Mouse (Mus musculus) olfactory bulb, adult 2 months (tissue): ENCODE results near the gene Mat1a.

Experiments used
- CTCF ChIP-seq: fragments of 200-500 bp; IDR thresholded peaks from 2 replicates; pipeline ENCODE4 v1.5.1; 2012; ENCODE audit warnings: low read depth, mild to moderate bottlenecking, low read length, moderate library complexity; ENCODE audit not compliant: insufficient read depth
- POLR2A ChIP-seq: fragments of 200-500 bp; IDR thresholded peaks from 2 replicates; pipeline ENCODE4 v1.6.1; 2012; ENCODE audit warnings: mild to moderate bottlenecking, low read depth, low read length, moderate library complexity; ENCODE audit not compliant: insufficient read depth

DNA sequence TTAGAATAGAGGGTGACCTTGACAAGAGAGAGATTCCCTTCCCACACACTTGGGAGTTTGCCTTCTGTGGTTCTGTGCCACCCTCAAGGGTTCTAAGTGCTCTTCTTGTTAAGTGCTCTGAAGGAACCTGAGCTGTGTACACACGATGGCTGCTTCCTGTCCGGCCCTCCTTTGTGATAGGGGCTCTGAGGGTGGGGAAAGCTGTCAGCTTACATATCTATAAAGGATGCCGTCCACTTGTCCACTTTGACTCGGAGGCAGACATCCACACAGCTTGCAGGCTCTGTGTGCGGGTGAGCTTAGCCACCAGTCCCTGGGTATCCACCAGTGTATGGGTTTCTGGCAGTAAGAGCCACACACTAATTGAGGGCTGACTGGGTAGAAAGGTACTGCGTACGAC lies 26.7 kb downstream of the Mat1a start, which contains the start of gene Sftpa1:
- no peak for TF ChIP-seq CTCF
- TF ChIP-seq POLR2A = no peak
